Mouse (Mus musculus) erythroblast, embryonic 14.5 days (primary cell): ENCODE results near the gene 4930507D05Rik.

ENCODE experiments used
- GATA1 ChIP-seq: IDR thresholded peaks from 2 replicates; pipeline ENCODE4 v1.6.1; 2012; ENCODE audit warnings: low read length, inconsistent platforms, mixed read lengths
- TAL1 ChIP-seq: IDR thresholded peaks from 3 replicates; pipeline ENCODE4 v1.6.1; 2012; ENCODE audit warnings: low read length, inconsistent platforms, mixed read lengths

DNA sequence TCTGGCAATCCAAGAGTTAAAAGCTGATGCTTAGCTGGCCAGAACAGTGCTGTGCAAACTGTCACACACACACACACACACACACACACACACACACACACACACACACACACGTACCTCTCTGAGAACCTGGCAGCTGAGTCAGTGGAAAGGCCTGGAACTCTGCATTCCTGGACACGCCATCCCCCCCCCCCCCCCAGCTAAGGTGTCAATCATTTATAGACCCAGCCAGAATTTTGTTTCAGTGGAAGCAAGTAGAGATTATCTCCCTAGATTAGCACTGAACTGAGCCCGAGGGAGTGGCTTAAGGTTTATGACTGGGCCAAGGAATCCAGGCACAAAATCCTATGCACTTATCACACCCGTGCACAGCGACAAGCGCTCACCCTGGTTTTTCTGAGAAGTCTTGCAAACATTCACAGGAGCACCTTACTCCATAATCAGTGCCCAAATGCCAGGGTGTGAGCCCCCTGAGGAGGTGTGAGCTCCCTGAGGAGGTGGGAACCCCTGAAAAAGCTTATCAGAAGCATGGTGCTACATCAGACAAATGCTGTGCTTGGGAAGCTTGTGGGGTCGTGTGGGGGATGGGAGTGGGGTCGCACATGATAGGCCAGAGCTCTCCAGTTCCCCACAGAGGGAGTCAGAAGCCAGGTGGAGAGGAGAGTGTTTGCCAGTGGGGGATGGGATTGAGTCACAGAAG lies 36.2 kb upstream of the 4930507D05Rik start:
- TF ChIP-seq TAL1 = no peak
- no peak for TF ChIP-seq GATA1
